Mouse (Mus musculus) E14TG2a.4 (cell line): ENCODE measurements around the gene Ablim1.

ENCODE experiments used
- CTCF ChIP-seq: conservative IDR thresholded peaks from 2 replicates; pipeline ENCODE4 v1.5.1; 2014; ENCODE audit warnings: low read length
- NANOG ChIP-seq: IDR thresholded peaks from 2 replicates; pipeline ENCODE4 v1.6.1; 2014; ENCODE audit warnings: borderline replicate concordance, low read length, mixed read lengths
- POU5F1 ChIP-seq: IDR thresholded peaks from 2 replicates; pipeline ENCODE4 v1.6.1; 2014; ENCODE audit warnings: low read length, borderline replicate concordance

DNA sequence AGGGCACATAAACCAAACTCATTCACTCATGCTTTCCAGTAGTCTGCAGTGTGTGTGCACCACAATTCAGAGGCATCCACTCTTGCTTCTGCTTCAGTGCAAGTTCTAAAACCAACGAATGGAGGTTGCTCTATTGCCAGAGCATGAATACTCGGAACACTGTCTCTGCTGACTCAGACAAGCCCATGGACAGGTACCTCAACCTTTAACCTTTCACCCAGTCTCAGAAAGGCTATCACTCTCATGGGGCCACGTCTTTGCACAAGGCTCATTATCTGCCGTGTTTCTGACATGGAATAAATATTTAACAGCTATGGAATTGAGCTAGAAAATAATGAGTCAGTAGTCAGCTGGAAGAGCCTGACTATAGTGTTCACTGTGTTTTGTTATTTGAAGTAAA lies 4.7 kb downstream of the Ablim1 start:
- TF ChIP-seq CTCF, result no peak
- TF ChIP-seq POU5F1, result no peak
- TF ChIP-seq NANOG, result no peak
